Mouse (Mus musculus) retina, postnatal 7 days (tissue): ENCODE data around the gene Spib.

Experiments used
- DNase-seq: peaks from one replicate; pipeline ENCODE4 v3.0.0-alpha.2; 2012; ENCODE audit warnings: low read depth, low spot score

Spib gene

DNA sequence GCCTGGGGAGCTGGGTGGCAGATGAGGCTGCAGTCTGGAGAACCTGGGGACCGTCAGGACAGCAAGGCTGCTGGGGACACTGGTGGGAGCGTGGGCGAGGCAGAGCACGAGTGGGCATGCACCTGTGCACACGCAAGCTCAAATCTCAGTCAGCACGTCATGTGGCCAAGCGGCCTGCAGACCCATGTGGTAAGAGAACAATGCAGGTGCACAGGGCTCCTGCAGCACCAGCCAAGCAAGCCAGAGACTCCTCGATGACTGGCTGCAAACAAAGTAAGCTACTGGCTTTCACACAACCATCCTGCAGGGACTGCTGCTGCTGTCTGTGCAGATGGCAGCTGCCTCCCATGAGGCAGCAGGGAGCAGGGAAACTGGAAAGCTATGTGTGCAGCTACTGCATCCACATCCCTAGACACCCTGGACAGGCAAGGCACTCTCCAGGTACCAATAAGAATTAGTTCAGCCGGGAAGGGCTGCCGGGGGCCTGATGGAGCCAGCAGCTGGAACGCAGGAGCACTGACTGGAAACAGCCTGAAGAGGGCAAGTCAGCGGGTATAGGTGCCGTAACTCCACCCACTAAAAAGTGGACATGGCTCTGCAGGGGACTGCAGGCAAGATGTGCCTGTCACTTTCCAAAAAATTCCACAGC is 44.8 kb downstream of the Spib start:
- no peak for DNase-seq

DNA sequence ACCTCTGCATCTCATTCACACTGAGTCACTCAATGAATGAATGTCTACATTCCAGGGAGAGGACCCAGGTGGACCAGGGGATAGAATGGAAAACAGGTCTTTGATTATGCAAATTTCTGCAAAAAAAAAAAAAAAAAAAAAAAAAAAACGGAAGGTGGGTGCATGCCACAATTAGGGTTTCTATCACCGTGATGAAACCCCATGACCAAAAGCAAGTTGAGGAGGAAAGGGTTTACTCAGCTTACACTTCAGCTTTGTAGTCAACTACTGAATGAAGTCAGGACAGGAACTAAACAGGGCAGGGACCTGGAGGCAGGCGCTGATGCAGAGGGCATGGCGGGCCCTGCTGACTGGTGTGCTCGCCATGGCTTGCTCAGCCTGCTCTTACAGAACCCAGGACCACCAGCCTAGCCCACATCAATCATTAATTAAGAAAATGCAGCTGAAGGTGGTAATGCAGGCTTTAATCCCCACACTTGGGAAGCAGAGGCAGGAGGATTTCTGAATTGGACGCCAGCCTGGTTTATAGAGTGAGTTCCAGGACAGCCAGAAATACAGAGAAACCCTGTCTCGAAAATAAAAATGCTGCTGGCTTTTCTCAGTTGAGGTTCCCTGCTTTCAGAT is 46.2 kb downstream of the Spib start:
- no peak for DNase-seq

DNA sequence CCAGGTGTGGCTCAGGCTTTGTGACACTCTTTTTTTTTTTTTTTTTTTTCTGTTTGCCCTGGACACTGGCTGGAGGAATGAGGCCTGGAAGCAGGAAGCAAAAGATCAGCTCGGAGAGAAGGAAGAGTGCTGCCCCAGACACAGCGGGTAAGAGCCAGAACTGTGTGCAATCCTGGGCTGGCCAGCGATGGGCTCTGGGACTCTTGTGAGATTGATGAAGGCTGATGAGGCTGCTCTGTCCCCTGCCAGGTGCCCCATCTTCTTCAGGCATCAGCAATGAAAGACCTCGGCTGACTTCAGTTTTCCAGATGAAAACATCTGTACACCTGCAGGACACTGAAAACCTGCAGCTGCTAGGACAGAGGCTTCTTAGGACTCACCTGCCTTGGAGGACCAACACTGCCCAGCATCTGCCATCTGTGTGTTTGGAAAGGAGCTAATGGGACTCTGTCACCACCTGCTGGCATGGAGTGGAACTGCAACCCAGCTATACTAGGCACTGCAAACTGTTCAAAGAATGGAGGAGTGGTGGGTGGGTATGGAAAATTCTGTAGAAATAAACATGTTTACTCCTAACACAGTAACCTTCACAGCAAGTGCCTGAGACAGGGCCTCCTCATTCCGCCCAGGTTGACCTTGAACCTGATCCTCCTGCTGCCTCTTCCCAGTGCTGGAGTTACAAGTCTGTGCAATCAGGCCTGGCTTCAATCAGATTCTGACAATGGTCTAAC is 46.9 kb downstream of the Spib start:
- peak; percentile 77 for DNase-seq

DNA sequence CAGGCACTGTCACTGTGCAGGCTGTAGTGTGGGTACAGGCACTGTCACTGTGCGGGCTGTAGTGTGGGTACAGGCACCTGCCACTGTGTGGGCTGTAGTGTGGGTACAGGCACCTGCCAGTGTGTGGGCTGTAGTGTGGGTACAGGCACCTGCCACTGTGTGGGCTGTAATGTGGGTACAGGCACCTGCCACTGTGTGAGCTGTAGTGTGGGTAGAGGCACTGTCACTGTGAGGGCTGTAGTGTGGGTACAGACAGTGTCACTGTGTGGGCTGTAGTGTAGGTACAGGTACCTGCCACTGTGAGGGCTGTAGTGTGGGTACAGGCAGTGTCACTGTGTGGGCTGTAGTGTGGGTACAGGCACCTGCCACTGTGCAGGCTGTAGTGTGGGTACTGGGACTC is 47.8 kb downstream of the Spib start:
- DNase-seq: no peak

DNA sequence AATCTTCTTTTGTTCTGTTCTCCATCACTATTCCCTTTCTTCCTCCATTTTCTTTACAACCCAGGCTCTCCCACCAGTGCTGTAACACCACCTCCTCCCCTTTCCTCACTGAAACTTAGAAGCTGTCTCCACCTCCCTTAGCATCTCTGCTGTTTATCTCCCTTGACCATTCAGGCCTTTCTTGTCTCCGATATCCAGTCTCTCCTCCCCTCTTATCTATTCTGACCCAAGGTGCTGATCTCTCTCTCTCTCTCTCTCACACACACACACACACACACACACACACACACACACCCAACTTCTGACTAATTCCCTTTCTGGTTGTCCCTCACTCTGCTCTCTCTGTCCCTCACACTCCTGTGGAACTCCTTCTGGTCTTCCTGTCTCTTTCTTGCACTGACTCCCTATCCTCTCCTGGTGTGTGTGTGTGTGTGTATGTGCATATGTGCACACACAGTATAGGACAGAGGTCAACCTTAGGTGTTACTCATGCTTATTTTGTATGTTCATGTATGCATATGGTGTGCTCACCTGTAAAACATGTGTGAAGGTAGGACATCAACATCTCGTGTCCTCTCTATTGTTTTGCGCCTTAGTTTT is 48.9 kb downstream of the Spib start:
- no peak for DNase-seq
